Mouse (Mus musculus) intestine, embryonic 16.5 days (tissue): ENCODE measurements around the gene Acap2. TPM values are rescaled to one million over a fixed set of nuclear protein-coding genes. Genes with fewer than 3 reads are reported as not detected.

ENCODE experiments used
- ATAC-seq: fragments of 200-750 bp; cut with Nextera tagmentation; 2 replicates; pipeline ENCODE4 v1.8.0; 2017; ENCODE audit warnings: moderate TSS enrichment, moderate library complexity
- H3K27ac ChIP-seq: fragments of 300-500 bp; sonication (generic); 2 replicates; pipeline ENCODE4 v1.5.1; 2014; ENCODE audit warnings: mild to moderate bottlenecking, low read length
- H3K27me3 ChIP-seq: fragments of 300-500 bp; sonication (generic); replicated peaks from 2 replicates; pipeline ENCODE4 v1.6.1; 2014; ENCODE audit warnings: low read length, control low read depth, mixed read lengths; ENCODE audit not compliant: control insufficient read depth, insufficient read depth
- H3K36me3 ChIP-seq: fragments of 300-500 bp; sonication (generic); 2 replicates; pipeline ENCODE4 v1.6.1; 2014; ENCODE audit warnings: low read length, control low read depth; ENCODE audit not compliant: control insufficient read depth, insufficient read depth
- H3K4me1 ChIP-seq: fragments of 300-500 bp; sonication (generic); 2 replicates; pipeline ENCODE4 v1.6.1; 2014; ENCODE audit warnings: low read length, control low read depth, mixed read lengths; ENCODE audit not compliant: control insufficient read depth, insufficient read depth
- H3K4me2 ChIP-seq: fragments of 300-500 bp; sonication (generic); 2 replicates; pipeline ENCODE4 v1.6.1; 2014; ENCODE audit warnings: low read depth, low read length, control low read depth
- H3K4me3 ChIP-seq: fragments of 300-500 bp; sonication (generic); 2 replicates; pipeline ENCODE4 v1.5.1; 2014; ENCODE audit warnings: mild to moderate bottlenecking, low read length
- H3K9ac ChIP-seq: fragments of 300-500 bp; sonication (generic); 2 replicates; pipeline ENCODE4 v1.6.1; 2014; ENCODE audit warnings: low read depth, low read length
- H3K9me3 ChIP-seq: fragments of 300-500 bp; sonication (generic); 2 replicates; pipeline ENCODE4 v1.6.1; 2016; ENCODE audit warnings: low read length, control low read depth; ENCODE audit not compliant: control insufficient read depth
- WGBS: fragments of 180-500 bp; shearing (Covaris S2); extraction: QIAGEN DNeasy Blood & Tissue Kit; methylation state at CpG from one replicate; pipeline ENCODE4 v1.1.7; 2014; 5-methylcytosine and 5-hydroxymethylcytosine counted together
- polyA plus RNA-seq: library from polyadenylated mRNA; unstranded; fragments of >200 nt; fragmentation: Nextera tagmentation; extraction: Ambion mirVana; gene quantifications from 2 replicates; pipeline ENCODE4 v1.2.1, GENCODE M21; 2015

Gene Acap2
- polyA plus RNA-seq, 1 experiment from 2014 or later: 14.7 TPM

DNA sequence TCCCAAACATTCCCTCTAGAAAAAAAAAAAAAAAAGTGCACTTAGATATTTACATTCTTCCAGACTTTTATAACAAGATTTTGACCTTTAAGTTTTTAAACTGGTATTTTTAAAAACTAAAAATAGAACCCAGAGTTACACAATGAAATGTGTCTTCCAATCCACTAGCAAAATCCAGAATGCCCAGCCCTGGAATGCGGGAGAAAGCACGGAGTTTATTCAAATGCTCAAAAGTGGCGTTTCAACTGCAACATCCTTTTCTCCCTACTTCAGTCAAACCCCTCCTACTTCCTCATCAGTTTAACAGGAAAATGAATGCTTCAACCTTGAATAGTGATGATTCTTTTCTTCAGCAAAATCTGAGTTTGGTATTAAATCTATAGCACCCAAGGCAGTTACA, 4.1 kb downstream of the Acap2 start:
- H3K9ac ChIP-seq: no peak overlapping the region
- no peaks in the 10 kb centered on the region for H3K36me3 ChIP-seq
- WGBS: 61% methylated on average over 3 of the region's 3 CpGs
- no peaks in the 10 kb centered on the region for H3K9me3 ChIP-seq
- no peak overlapping the region for H3K4me2 ChIP-seq
- H3K4me3 ChIP-seq: no peak overlapping the region
- H3K27ac ChIP-seq: no peak overlapping the region
- no peak for ATAC-seq
- peaks cover 37% of the 10 kb centered on the region for H3K4me1 ChIP-seq
- no peaks in the 10 kb centered on the region for H3K27me3 ChIP-seq

DNA sequence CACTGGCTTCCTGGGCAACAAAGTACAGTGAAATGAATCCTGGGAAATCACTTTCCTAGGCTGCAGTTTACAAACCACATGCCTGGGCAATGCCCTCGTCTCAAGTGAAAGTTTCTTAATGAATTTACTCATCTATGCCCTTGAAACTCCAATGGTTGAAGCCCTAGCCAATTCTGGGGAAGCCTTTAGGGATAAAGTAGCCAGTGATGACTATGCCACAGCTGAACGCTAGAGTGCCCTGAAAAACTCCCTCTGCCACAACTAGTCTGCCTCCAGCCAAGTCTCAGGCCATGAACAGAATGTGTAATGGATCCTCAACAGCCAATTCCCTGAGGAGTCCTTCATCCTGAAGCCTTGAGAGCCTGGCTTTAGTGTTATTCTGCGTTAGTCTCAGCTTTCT, 8.5 kb downstream of the Acap2 start:
- peaks cover 48% of the 10 kb centered on the region for H3K4me1 ChIP-seq
- H3K4me2 ChIP-seq: peak overlapping the region; percentile 26; the same call in 1 of the 2 replicates
- no peak for ATAC-seq
- 64% methylated on average over 3 of the region's 3 CpGs for WGBS
- no peak overlapping the region for H3K9ac ChIP-seq
- H3K9me3 ChIP-seq: no peaks in the 10 kb centered on the region
- H3K27me3 ChIP-seq: no peaks in the 10 kb centered on the region
- peak overlapping the region; percentile 59; the same call in 1 of the 2 replicates for H3K27ac ChIP-seq
- no peak overlapping the region for H3K4me3 ChIP-seq
- no peaks in the 10 kb centered on the region for H3K36me3 ChIP-seq

DNA sequence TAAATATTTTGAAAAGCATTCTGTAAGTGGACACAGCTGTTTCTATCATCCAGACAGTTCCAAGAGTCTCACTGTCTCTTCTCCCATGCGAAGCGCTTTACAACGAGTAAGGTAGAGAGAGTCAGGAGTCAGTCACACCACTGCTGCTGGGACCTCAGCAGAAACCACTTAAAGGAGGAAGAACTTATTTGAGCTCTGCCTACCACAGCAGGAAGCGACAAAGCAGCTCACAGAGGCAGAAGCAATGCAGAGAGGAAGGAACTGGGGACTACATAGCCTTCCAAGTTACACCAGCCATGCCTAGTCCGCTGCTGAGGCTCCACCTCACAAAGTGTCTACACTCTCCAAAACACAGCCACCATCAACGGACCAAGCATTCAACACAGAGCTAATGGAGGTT, 9.2 kb downstream of the Acap2 start:
- peak overlapping the region; percentile 26; the same call in 1 of the 2 replicates for H3K4me2 ChIP-seq
- H3K27ac ChIP-seq: peak overlapping the region; percentile 59
- no peaks in the 10 kb centered on the region for H3K27me3 ChIP-seq
- WGBS: 45% methylated on average over 6 of the region's 6 CpGs
- H3K9ac ChIP-seq: no peak overlapping the region
- H3K36me3 ChIP-seq: no peaks in the 10 kb centered on the region
- peak; percentile 43 for ATAC-seq
- no peak overlapping the region for H3K4me3 ChIP-seq
- H3K4me1 ChIP-seq: peaks cover 48% of the 10 kb centered on the region
- no peaks in the 10 kb centered on the region for H3K9me3 ChIP-seq

GRCm38 (mm10) chr16:31190426-31190825, 10.6 kb downstream of the Acap2 start:
- WGBS: 84% methylated on average over 8 of the region's 8 CpGs
- H3K27ac ChIP-seq: no peak overlapping the region
- no peaks in the 10 kb centered on the region for H3K36me3 ChIP-seq
- H3K4me3 ChIP-seq: no peak overlapping the region
- H3K27me3 ChIP-seq: no peaks in the 10 kb centered on the region
- no peak overlapping the region for H3K4me2 ChIP-seq
- no peaks in the 10 kb centered on the region for H3K9me3 ChIP-seq
- peaks cover 54% of the 10 kb centered on the region for H3K4me1 ChIP-seq
- ATAC-seq: no peak
- H3K9ac ChIP-seq: no peak overlapping the region

- Histone ChIP-seq H3K9me3 (no peaks in the 10 kb centered on the region), H3K4me3 (no peak overlapping the region), H3K27ac (no peak overlapping the region), H3K4me1 (peaks cover 48% of the 10 kb centered on the region), H3K36me3 (no peaks in the 10 kb centered on the region), H3K9ac (no peak overlapping the region), H3K4me2 (no peak overlapping the region), H3K27me3 (no peaks in the 10 kb centered on the region)
- 68% methylated on average over 5 of the region's 5 CpGs for WGBS
- no peak for ATAC-seq
These were observed 11.8 kb downstream of the Acap2 start for GRCm38 (mm10) chr16:31189291-31189690.

DNA sequence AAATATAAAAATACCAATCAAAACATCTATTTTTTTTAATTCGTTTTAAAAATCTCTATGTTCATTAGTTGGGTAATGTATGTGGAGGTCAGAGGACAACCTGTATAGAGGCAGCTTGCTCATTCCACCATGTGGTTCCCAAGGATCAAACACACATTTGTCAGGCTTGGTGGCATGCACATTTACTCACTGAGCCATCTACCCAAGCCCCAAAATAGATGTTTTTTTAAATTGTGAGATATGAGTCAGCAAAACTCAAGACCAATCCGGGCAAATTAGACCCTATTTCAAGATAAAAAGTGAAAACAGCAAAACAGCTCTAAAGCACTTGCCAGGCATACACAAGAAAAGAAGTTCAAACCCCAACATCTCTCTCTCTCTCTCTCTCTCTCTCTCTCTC, 12.2 kb downstream of the Acap2 start:
- ATAC-seq: no peak
- WGBS: 74% methylated on average over 2 of the region's 2 CpGs
- Histone ChIP-seq H3K36me3 (no peaks in the 10 kb centered on the region), H3K9me3 (no peaks in the 10 kb centered on the region), H3K4me1 (peaks cover 45% of the 10 kb centered on the region), H3K9ac (no peak overlapping the region), H3K27ac (no peak overlapping the region), H3K27me3 (no peaks in the 10 kb centered on the region), H3K4me3 (no peak overlapping the region), H3K4me2 (no peak overlapping the region)

DNA sequence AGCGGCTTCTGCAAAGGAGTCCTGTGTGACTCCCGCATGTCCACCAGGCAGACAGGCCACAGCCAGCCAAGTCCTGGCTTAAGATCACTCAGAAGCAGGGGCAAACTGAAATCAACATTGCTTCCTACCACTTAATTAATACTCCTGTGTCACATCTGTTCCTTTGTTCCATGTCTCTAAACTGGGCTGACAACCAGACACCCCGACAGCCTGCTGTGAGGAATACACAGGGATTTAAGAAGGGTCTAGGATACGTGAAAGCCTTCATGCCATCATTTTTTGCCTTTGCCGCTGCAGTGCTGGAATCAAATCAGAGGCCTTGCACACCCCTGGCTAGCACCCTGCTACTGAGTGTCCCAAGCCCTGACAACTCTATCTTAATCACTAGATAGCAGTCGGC, 12.8 kb downstream of the Acap2 start:
- H3K27ac ChIP-seq: no peak overlapping the region
- no peak overlapping the region for H3K4me2 ChIP-seq
- H3K9ac ChIP-seq: no peak overlapping the region
- H3K4me3 ChIP-seq: no peak overlapping the region
- H3K9me3 ChIP-seq: no peaks in the 10 kb centered on the region
- 61% methylated on average over 6 of the region's 6 CpGs for WGBS
- no peaks in the 10 kb centered on the region for H3K27me3 ChIP-seq
- H3K4me1 ChIP-seq: peaks cover 48% of the 10 kb centered on the region
- H3K36me3 ChIP-seq: no peaks in the 10 kb centered on the region
- no peak for ATAC-seq

DNA sequence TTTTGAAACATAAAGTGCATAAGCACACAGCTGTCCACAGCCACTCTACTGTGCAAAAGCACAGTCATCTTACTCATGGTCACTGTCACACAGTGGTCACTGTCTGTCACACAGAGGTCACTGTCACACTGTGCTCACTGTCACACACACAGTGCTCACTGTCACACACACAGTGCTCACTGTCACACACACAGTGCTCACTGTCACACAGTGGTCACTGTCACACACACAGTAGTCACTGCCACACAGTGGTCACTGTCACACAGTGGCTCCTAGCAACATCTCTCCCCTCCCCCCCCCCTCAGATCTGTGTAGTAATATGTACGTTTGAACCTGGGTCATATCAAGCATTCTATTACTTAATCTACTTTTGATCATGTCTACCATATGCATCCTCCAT, 13.9 kb downstream of the Acap2 start:
- Histone ChIP-seq H3K27ac (no peak overlapping the region), H3K27me3 (no peaks in the 10 kb centered on the region), H3K4me3 (no peak overlapping the region), H3K9me3 (no peaks in the 10 kb centered on the region), H3K9ac (no peak overlapping the region), H3K4me1 (peaks cover 46% of the 10 kb centered on the region), H3K4me2 (no peak overlapping the region), H3K36me3 (no peaks in the 10 kb centered on the region)
- 77% methylated on average over 1 of the region's 1 CpGs for WGBS
- no peak for ATAC-seq

- ATAC-seq: no peak
- Histone ChIP-seq H3K27ac (peak overlapping the region; percentile 28; the same call in 1 of the 2 replicates), H3K4me1 (peaks cover 39% of the 10 kb centered on the region), H3K27me3 (no peaks in the 10 kb centered on the region), H3K9ac (no peak overlapping the region), H3K4me2 (no peak overlapping the region), H3K9me3 (no peaks in the 10 kb centered on the region), H3K4me3 (no peak overlapping the region), H3K36me3 (no peaks in the 10 kb centered on the region)
- 88% methylated on average over 2 of the region's 2 CpGs for WGBS
These were observed 15.3 kb downstream of the Acap2 start for GRCm38 (mm10) chr16:31185757-31186156.

DNA sequence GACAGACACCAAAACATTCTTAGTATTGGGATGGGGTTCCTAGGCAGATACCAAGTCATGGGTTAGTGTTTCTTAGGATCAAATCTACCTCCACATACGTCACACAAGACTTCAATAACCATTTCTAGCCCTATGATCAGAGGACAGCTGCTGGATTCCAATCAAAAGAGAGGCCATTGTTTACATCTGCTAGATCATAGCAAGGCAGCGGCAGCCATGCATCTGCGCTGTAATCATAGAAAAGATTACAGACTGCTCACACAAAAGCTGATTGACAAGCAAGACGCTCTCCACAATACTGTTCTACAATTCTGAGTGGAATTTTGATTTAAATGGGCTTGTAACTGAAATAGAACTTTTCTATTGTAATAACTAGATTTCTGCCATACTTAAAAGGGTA, 16.3 kb downstream of the Acap2 start:
- H3K36me3 ChIP-seq: no peaks in the 10 kb centered on the region
- H3K9ac ChIP-seq: no peak overlapping the region
- no peak for ATAC-seq
- H3K9me3 ChIP-seq: no peaks in the 10 kb centered on the region
- WGBS: 47% methylated on average over 4 of the region's 4 CpGs
- no peaks in the 10 kb centered on the region for H3K27me3 ChIP-seq
- H3K4me3 ChIP-seq: no peak overlapping the region
- no peak overlapping the region for H3K4me2 ChIP-seq
- H3K4me1 ChIP-seq: peaks cover 40% of the 10 kb centered on the region
- H3K27ac ChIP-seq: no peak overlapping the region
